Mouse (Mus musculus): ENCODE measurements at regions not wholly inside any gene's neighbourhood (a gene's known extent, or its start where the extent isn't known, plus 50 kb on each side); places are given as distances from the start of the nearest gene placed in this dataset.

- no peak for TF ChIP-seq USF1 (IDR thresholded peaks at IDR 0.05; ENCODE audit: low read depth, low read length)
- no peak for TF ChIP-seq CTCF (IDR thresholded peaks at IDR 0.05 in 2 of 3, conservative IDR thresholded peaks at IDR 0.05 in 1 of 3; ENCODE audit: control insufficient read depth in 1 of 3, insufficient read depth in 1 of 3, low read depth in 2 of 3, low read length in 3 of 3, poor library complexity in 1 of 3, severe bottlenecking in 1 of 3)
- no peak for TF ChIP-seq POLR2A (IDR thresholded peaks at IDR 0.05; ENCODE audit: control insufficient read depth in 1 of 2, insufficient read depth in 1 of 2, low read depth in 1 of 2, low read length in 2 of 2, poor library complexity in 1 of 2)
Measured at GRCm38 (mm10) chr12:79967491-79968255, 145.1 kb downstream of the Zfp36l1 start.
